In genomic region chr13:107918065-107918464, GRCm38 (mm10) we compare ENCODE assay signal across 33 mouse cellular contexts.
DNase-seq lines count a peak whose midpoint lies in the region; ATAC-seq and TF ChIP-seq lines count a peak whose summit lies in the region.
"Had no signal": no experiment of that assay in that cellular context is flagged by ENCODE, and none has a peak within 500 bp of the region (broad histone marks: within the 10 kb centered on the region; RNA-seq: fewer than 3 reads in every experiment).

No protein-coding gene starts in this region.

- H3K9ac ChIP-seq in ES-E14 (ENCODE audit: insufficient read depth, low read depth, low read length, poor library complexity, severe bottlenecking) = no peak overlapping the region
- no peak overlapping the region for H3K9ac ChIP-seq in forebrain, embryonic 12.5 days
- H3K9ac ChIP-seq: forebrain, postnatal 0 days; heart, embryonic 15.5 days; hindbrain, embryonic 12.5 days; kidney, embryonic 15.5 days; limb, embryonic 15.5 days; liver, embryonic 14.5 days; midbrain, embryonic 15.5 days; neural tube, embryonic 12.5 days had no signal

- no peaks in the 10 kb centered on the region for H3K9me3 ChIP-seq in ES-E14 (ENCODE audit: control insufficient read depth, insufficient read depth, low read depth, low read length)
- no peaks in the 10 kb centered on the region for H3K9me3 ChIP-seq in forebrain, embryonic 12.5 days
- H3K9me3 ChIP-seq: heart, embryonic 15.5 days; hindbrain, embryonic 12.5 days; kidney, embryonic 15.5 days; limb, embryonic 10.5 days; limb, embryonic 15.5 days; midbrain, embryonic 10.5 days; midbrain, embryonic 15.5 days; neural tube, embryonic 12.5 days had no signal

- ATAC-seq in forebrain, embryonic 12.5 days (ENCODE audit: low FRiP score) = no peak
- ATAC-seq: forebrain, postnatal 0 days; midbrain, embryonic 15.5 days had no signal

- 0 out of 2 replicates have a peak, but pooled peaks cover 3% of the 10 kb centered on the region for H3K27me3 ChIP-seq in forebrain, embryonic 12.5 days
- H3K27me3 ChIP-seq: hindbrain, embryonic 12.5 days; kidney, embryonic 15.5 days; limb, embryonic 15.5 days; midbrain, embryonic 15.5 days; neural tube, embryonic 12.5 days had no signal

- peaks cover 0 to 4% of the 10 kb centered on the region in 2 experiments; a peak in 1 of 4 replicates for H3K4me1 ChIP-seq in ES-E14 (ENCODE audit: control insufficient read depth in 2 of 2, insufficient read depth in 2 of 2, low read length in 2 of 2, poor library complexity in 1 of 2)
- H3K4me1 ChIP-seq in forebrain, embryonic 12.5 days = no peaks in the 10 kb centered on the region
- H3K4me1 ChIP-seq: hindbrain, embryonic 12.5 days; midbrain, embryonic 15.5 days; neural tube, embryonic 12.5 days had no signal

- H3K4me3 ChIP-seq in ES-E14 (ENCODE audit: insufficient read depth in 1 of 2, low read depth in 1 of 2, low read length in 2 of 2, poor library complexity in 1 of 2, severe bottlenecking in 1 of 2) = no peak overlapping the region
- no peak overlapping the region for H3K4me3 ChIP-seq in forebrain, embryonic 12.5 days (replicated peaks)
- H3K4me3 ChIP-seq: erythroblast, embryonic 14.5 days; heart, embryonic 15.5 days; hindbrain, embryonic 12.5 days; kidney, embryonic 15.5 days; layer of hippocampus, adult 2 months; limb, embryonic 10.5 days; limb, embryonic 15.5 days; midbrain, embryonic 10.5 days; midbrain, embryonic 15.5 days; neural tube, embryonic 12.5 days had no signal

- no peaks in the 10 kb centered on the region for H3K36me3 ChIP-seq in ES-E14 (ENCODE audit: control insufficient read depth, insufficient read depth, low read length, poor library complexity, severe bottlenecking)
- no peaks in the 10 kb centered on the region for H3K36me3 ChIP-seq in forebrain, embryonic 12.5 days (replicated peaks)
- H3K36me3 ChIP-seq: heart, embryonic 15.5 days; hindbrain, embryonic 12.5 days; kidney, embryonic 15.5 days; limb, embryonic 10.5 days; limb, embryonic 15.5 days; midbrain, embryonic 10.5 days; midbrain, embryonic 15.5 days; neural tube, embryonic 12.5 days had no signal

- H3K4me2 ChIP-seq in forebrain, embryonic 12.5 days = no peak overlapping the region
- H3K4me2 ChIP-seq: heart, embryonic 15.5 days; hindbrain, embryonic 12.5 days; kidney, embryonic 15.5 days; limb, embryonic 15.5 days; midbrain, embryonic 15.5 days; neural tube, embryonic 12.5 days had no signal

- in situ Hi-C loops in ES-E14 (cut with MboI; ENCODE audit: low sequenced_read_pairs in 2 of 2, unreplicated experiment in 2 of 2) = no loop called here

- peak; percentile 70 for DNase-seq in CD4-positive helper T cell, adult 2 months (ENCODE audit: low read depth, low spot score)
- no peak for DNase-seq in ES-E14 (ENCODE audit: low read depth, low spot score)
- DNase-seq in induced T-regulatory cell, adult 2 months (ENCODE audit: low read depth) = peak; percentile 60
- DNase-seq in natural killer cell, adult 2 months (ENCODE audit: low spot score in 2 of 2) = peak; percentile 4 to 14
- DNase-seq in ovary, postnatal 10 days (ENCODE audit: low spot score) = no peak
- no peak for DNase-seq in kidney, adult 18-20 months
- DNase-seq: adrenal gland, adult 8-10 months; B cell, adult 2 months; cerebellum, adult 11-12 months; cerebellum, adult 9-11 months; forebrain, postnatal 0 days; heart, postnatal 36 days; kidney, adult 11 months; kidney, postnatal 25 days; lung, adult 2 months; lung, postnatal 10 days; right cerebral cortex, postnatal 4 days; thymus, adult 2 months; thymus, postnatal 4 days had no signal

- WGBS in forebrain, embryonic 12.5 days = 95% methylated on average over 10 of the region's 10 CpGs

- H3K27ac ChIP-seq in ES-E14 (ENCODE audit: insufficient read depth, low read depth, low read length, poor library complexity, severe bottlenecking) = no peak overlapping the region
- H3K27ac ChIP-seq in forebrain, embryonic 12.5 days = no peak overlapping the region
- H3K27ac ChIP-seq: heart, embryonic 15.5 days; hindbrain, embryonic 12.5 days; kidney, embryonic 15.5 days; layer of hippocampus, adult 2 months; limb, embryonic 10.5 days; limb, embryonic 15.5 days; liver, embryonic 14.5 days; macrophage; midbrain, embryonic 10.5 days; midbrain, embryonic 15.5 days; neural tube, embryonic 12.5 days; stomach, postnatal 0 days had no signal

TF ChIP-seq in ES-E14, 5 proteins besides CTCF, POLR2A, EP300 and RAD21:
- peak; percentile 5; the same call in 1 of the 2 replicates for TF ChIP-seq ZNF384 (IDR thresholded peaks at IDR 0.05; ENCODE audit: low read depth, low read length)
- TF ChIP-seq ZC3H11A (IDR thresholded peaks at IDR 0.05; ENCODE audit: borderline replicate concordance, low read depth, low read length) = no peak
- TF ChIP-seq MAFK (IDR thresholded peaks at IDR 0.05; ENCODE audit: insufficient read depth, low read depth, low read length) = no peak

Comparison
In these comparisons a context has a peak if more than half of its experiments do, and no peak if none do; other contexts are left out.
1. DNase-seq: peak in CD4-positive helper T cell, adult 2 months (single experiment), induced T-regulatory cell, adult 2 months (single experiment) and natural killer cell, adult 2 months (2 of 2); none in ES-E14 (single experiment), ovary, postnatal 10 days (single experiment) and kidney, adult 18-20 months (single experiment).